Mouse (Mus musculus) right cerebral cortex, postnatal 4 days (tissue): ENCODE measurements around the gene Sympk.

ENCODE experiments used
- DNase-seq: peaks from one replicate; pipeline ENCODE4 v3.0.0-alpha.2; 2022

The Sympk gene

GRCm38 (mm10) chr7:19084277-19084771, 60.1 kb downstream of the Sympk start:
- DNase-seq = no peak

- no peak for DNase-seq
Observed at GRCm38 (mm10) chr7:19084921-19085473, 60.8 kb downstream of the Sympk start.

GRCm38 (mm10) chr7:19085495-19085894, 61.3 kb downstream of the Sympk start:
- DNase-seq = no peak

- no peak for DNase-seq
Observed at GRCm38 (mm10) chr7:19086042-19086441, 61.9 kb downstream of the Sympk start.

- DNase-seq = no peak
Observed at GRCm38 (mm10) chr7:19086760-19087159, 62.6 kb downstream of the Sympk start.

- DNase-seq = peak; percentile 75
Observed at GRCm38 (mm10) chr7:19088813-19089212, 64.6 kb downstream of the Sympk start.

GRCm38 (mm10) chr7:19091913-19092312, 67.7 kb downstream of the Sympk start:
- DNase-seq = no peak

GRCm38 (mm10) chr7:19092381-19093173, 68.4 kb downstream of the Sympk start:
- DNase-seq = peak; percentile 53

GRCm38 (mm10) chr7:19093174-19093521, 69.0 kb downstream of the Sympk start:
- peak; percentile 70 for DNase-seq

GRCm38 (mm10) chr7:19093537-19094385, 69.6 kb downstream of the Sympk start:
- DNase-seq = peak; percentile 85

GRCm38 (mm10) chr7:19094471-19094825, 70.3 kb downstream of the Sympk start, which contains the start of gene Six5:
Six5 (plus strand) TSS chr7:19094594.
- DNase-seq = no peak

GRCm38 (mm10) chr7:19094826-19095750, 70.9 kb downstream of the Sympk start:
- DNase-seq = no peak

- DNase-seq = peak; percentile 55
Observed at GRCm38 (mm10) chr7:19095751-19096110, 71.6 kb downstream of the Sympk start.

- no peak for DNase-seq
Observed at GRCm38 (mm10) chr7:19096421-19096976, 72.3 kb downstream of the Sympk start.

- no peak for DNase-seq
Observed at GRCm38 (mm10) chr7:19097217-19097616, 73.0 kb downstream of the Sympk start.

- DNase-seq = no peak
Observed at GRCm38 (mm10) chr7:19097863-19098262, 73.7 kb downstream of the Sympk start.

- no peak for DNase-seq
Observed at GRCm38 (mm10) chr7:19098811-19099210, 74.6 kb downstream of the Sympk start.

- DNase-seq = no peak
Observed at GRCm38 (mm10) chr7:19100290-19100689, 76.1 kb downstream of the Sympk start.

GRCm38 (mm10) chr7:19103741-19104140, 79.6 kb downstream of the Sympk start:
- DNase-seq = no peak
